Mouse (Mus musculus) hindbrain, embryonic 10.5 days (tissue): ENCODE measurements around the gene Bad. TPM values are rescaled to one million over a fixed set of nuclear protein-coding genes. Genes with fewer than 3 reads are reported as not detected.
"Not testable (repeated sequence)": the region's sequence is repeated elsewhere in the genome, so short reads cannot be mapped to it uniquely, and the experiment has no call there.

ENCODE experiments used
- DNase-seq: peaks from one replicate; pipeline ENCODE4 v3.0.0-alpha.2; 2017; ENCODE audit warnings: low spot score
- H3K27ac ChIP-seq: fragments of 300-500 bp; sonication (generic); 2 replicates; pipeline ENCODE4 v1.5.1; 2016; ENCODE audit warnings: mild to moderate bottlenecking, moderate library complexity
- H3K27me3 ChIP-seq: fragments of 300-500 bp; sonication (generic); 2 replicates; pipeline ENCODE4 v1.6.1; 2016; ENCODE audit warnings: mild to moderate bottlenecking; ENCODE audit not compliant: poor library complexity, insufficient read depth, severe bottlenecking
- H3K36me3 ChIP-seq: fragments of 300-500 bp; sonication (generic); 2 replicates; pipeline ENCODE4 v1.6.1; 2016; ENCODE audit warnings: mild to moderate bottlenecking, moderate library complexity
- H3K4me1 ChIP-seq: fragments of 300-500 bp; sonication (generic); replicated peaks from 2 replicates; pipeline ENCODE4 v1.6.1; 2016; ENCODE audit warnings: mild to moderate bottlenecking
- H3K4me3 ChIP-seq: fragments of 300-500 bp; sonication (generic); 2 replicates; pipeline ENCODE4 v1.5.1; 2016; ENCODE audit warnings: mild to moderate bottlenecking, moderate library complexity
- H3K9me3 ChIP-seq: fragments of 300-500 bp; sonication (generic); 2 replicates; pipeline ENCODE4 v1.6.1; 2016; ENCODE audit warnings: mild to moderate bottlenecking, moderate library complexity
- WGBS: fragments of 180-500 bp; shearing (Covaris S2); methylation state at CpG from one replicate; pipeline ENCODE4 v1.1.7; 2016; 5-methylcytosine and 5-hydroxymethylcytosine counted together
- polyA plus RNA-seq: library from polyadenylated mRNA; unstranded; fragments of >200 nt; fragmentation: Nextera tagmentation; extraction: Ambion mirVana; gene quantifications from 2 replicates; pipeline ENCODE4 v1.2.1, GENCODE M21; 2016

Gene Bad
- polyA plus RNA-seq, 1 experiment from 2014 or later: 75.5 TPM

DNA sequence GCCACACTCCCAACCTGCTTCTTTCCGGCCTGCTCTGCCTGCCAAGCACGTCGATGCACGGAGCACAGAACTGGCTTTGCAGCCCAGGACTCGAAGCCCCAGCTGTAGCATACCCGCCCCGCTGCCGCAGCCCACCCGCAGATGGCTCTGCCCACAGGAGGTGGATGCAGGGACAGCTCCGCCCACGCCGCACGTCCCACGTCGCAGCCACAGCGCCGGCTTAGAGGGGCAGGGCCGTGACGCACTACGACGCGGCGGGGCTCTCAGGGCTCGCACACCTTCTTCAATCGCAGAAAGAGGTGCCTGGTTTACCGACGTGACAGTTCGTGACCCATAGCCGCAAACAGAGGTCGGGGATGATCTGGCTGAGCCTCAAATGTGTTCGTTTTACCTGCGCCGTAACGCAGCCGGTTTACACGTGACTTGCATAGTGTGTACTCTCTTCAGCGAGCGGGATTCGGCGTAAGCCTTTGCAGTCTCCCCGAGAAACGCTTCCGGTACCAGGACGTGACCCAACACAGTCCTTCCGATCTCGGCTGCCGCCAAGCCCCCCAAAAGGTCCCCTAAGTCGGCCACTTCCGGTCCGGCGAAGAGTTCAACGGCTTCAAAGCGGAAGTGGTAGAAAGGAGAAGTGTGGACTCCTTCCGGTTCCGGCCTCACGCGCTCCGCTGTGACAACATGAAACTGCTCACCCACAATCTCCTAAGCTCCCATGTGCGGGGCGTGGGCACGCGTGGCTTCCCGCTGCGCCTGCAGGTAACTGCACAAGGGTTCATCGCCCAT, 32.0 kb upstream of the Bad start, which contains the start of the genes Trmt112 and Prdx5:
Gene Trmt112 (plus strand): TSS at position 192 of the 783 bp plus-strand sequence.
Gene Prdx5 (minus strand): TSS at position 600 of the 783 bp plus-strand sequence.
- Histone ChIP-seq H3K27ac (peak within 1 kb of the TSS; percentile 90), H3K4me1 (peaks cover 46% of the 10 kb centered on the region), H3K27me3 (no peaks in the 10 kb centered on the region), H3K36me3 (peaks cover 66% of the 10 kb centered on the region), H3K9me3 (no peaks in the 10 kb centered on the region), H3K4me3 (peak within 1 kb of the TSS; percentile 71)
- DNase-seq: peak; percentile 93
- WGBS: under 1% methylated on average over 65 of the region's 65 CpGs

DNA sequence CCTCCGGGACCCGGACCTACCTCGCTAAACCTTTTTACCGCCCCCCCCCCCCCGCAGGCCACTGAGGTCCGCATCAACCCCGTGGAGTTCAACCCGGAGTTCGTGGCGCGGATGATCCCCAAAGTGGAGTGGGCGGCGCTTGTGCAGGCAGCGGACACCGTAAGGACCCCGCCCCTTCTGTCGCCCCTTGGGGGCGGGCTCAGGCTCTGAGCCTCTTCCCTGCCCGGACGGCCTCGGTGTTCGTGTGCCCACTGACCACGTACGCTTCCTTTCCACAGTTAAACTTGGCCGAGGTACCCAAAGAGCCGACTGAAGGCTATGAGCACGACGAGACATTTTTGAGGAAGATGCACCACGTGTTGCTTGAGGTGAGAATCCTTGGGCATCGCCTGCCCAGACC, 31.4 kb upstream of the Bad start:
- H3K36me3 ChIP-seq: peaks cover 60% of the 10 kb centered on the region
- peak; percentile 52 for DNase-seq
- H3K4me3 ChIP-seq: peak overlapping the region; percentile 71
- peak overlapping the region; percentile 90 for H3K27ac ChIP-seq
- H3K9me3 ChIP-seq, H3K27me3 ChIP-seq: not testable (repeated sequence)
- H3K4me1 ChIP-seq: peaks cover 46% of the 10 kb centered on the region
- WGBS: under 1% methylated on average over 30 of the region's 30 CpGs

DNA sequence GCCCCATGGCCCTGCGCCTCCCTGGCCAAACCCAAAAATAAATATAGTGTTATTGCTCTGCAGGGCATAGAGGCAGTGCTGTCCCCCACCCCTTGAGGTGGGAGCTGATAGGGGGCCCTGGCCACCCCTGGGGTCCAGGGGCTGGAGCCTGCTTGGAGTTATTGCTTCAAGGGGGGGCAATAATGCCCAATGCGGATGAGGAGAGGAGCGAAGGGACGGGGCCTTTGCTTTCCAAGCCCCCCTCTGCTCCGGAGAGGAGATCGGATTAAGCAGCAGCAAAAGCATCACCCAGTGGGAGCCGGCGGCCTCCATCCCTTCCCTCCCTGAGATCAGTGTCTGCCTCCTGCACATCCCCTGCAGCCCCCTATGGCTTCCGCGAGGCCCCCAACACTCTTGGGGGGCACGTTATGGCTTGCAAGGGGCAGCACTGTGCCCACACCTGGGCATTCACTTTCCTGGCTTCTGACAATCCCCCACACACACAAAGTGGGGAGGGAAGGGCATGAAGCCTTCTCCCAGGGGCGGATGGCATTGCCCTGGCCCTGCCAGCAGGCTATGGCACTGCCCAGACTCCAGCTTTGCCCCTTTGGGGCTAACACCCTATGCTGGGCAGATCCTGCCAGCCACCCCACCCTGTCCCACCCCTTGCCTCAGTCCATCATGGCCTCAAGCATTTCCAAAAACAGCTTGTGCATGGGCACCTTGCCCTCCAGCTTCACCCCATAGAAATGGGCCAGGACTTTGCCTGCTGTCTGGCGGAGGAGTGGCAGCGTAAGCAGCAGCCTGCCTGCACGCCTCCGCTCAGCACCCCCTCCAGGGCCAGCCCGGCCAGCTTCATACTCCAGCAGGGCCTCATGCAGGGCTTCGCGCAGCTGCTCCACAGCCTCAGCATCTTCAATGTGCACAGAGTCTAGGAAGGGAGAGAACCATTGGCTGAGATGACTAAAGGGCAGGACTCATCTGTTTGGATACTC, 30.3 kb upstream of the Bad start:
- H3K4me3 ChIP-seq: peak overlapping the region; percentile 71
- no peaks in the 10 kb centered on the region for H3K9me3 ChIP-seq
- H3K4me1 ChIP-seq: peaks cover 46% of the 10 kb centered on the region
- H3K36me3 ChIP-seq: peaks cover 49% of the 10 kb centered on the region
- DNase-seq: no peak
- no peaks in the 10 kb centered on the region for H3K27me3 ChIP-seq
- no peak overlapping the region; the same call in 1 of the 2 replicates for H3K27ac ChIP-seq
- 87% methylated on average over 19 of the region's 19 CpGs for WGBS

DNA sequence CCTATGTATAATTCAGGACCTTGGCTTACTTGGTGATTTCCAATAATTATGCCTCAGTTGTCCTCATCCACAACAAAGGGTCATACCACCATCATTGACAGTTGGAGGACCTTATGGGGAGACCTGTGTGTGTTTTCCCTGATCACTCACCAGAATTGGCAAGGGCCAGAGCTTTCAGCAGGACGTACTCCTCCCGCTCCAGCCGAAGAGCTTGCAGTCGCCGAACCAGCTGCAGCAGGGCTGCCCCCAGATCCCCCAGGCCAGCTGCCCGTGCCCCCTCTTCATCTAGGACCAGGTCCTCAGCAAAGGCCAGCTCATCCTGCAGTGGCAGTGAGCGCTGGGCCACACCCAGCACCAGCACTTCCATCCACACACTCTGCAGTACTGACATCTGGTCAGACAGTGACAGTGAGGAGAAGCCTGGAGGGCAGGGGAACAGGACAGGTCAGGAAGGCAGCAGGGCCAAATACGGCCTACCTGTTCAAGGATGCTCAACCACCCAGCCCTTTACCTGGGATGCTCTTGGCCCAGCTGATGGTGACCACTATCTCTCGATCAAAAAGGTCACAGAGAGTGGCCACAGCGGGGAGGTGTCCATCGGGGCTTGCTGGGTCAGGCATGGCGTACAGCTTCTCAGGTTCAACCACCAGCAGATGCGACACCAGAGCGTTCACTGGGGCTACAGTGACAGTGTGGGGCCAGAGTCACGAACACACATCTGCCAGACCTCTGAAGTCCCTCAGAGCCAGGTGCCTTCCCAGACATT, 29.3 kb upstream of the Bad start:
- WGBS: 93% methylated on average over 15 of the region's 15 CpGs
- Histone ChIP-seq H3K36me3 (peaks cover 39% of the 10 kb centered on the region), H3K27ac (no peak overlapping the region), H3K27me3 (no peaks in the 10 kb centered on the region), H3K9me3 (no peaks in the 10 kb centered on the region), H3K4me3 (no peak overlapping the region), H3K4me1 (peaks cover 41% of the 10 kb centered on the region)
- DNase-seq: no peak

DNA sequence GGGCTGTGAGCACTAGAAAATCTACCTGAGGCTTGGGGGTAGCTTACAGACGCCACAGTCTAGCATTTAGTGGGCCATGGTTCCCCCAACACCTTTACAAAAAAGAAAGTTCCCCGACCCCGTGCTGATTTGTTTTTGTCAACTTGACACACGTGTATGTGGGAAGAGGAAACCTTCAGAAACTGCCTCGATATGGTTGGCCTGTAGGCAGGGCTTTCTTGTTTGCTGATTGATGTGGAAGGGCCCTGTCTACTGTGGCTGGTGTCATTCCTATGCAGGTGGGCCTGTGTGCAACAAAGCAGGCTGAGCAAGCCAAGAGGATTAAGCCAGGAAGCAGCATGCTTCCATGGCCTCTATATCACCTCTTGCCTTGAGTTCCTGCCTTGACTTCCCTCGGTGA, 28.6 kb upstream of the Bad start:
- H3K27ac ChIP-seq: no peak overlapping the region
- no peaks in the 10 kb centered on the region for H3K27me3 ChIP-seq
- H3K9me3 ChIP-seq: no peaks in the 10 kb centered on the region
- DNase-seq: no peak
- peaks cover 35% of the 10 kb centered on the region for H3K4me1 ChIP-seq
- no peak overlapping the region for H3K4me3 ChIP-seq
- peaks cover 38% of the 10 kb centered on the region for H3K36me3 ChIP-seq
- WGBS: 89% methylated on average over 6 of the region's 6 CpGs

DNA sequence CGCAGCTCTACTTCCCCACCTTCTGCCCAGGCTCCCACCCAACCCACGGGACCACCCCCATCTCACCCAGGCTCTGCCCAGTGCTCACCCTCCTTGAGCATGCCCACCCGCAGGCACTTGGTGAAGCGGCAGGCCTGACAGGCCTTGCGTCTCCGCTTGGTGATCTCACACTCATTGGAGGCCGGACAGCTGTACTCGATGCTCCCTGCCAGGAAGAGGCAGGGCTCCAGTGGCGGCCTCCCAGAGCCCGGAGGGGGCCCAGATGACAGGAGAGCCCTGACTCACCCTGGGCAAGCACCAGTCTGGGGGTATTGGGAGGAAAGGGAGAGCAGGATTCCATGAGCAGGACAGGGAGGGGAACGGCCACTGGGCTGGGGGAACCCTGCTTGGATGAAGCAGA, 27.7 kb upstream of the Bad start:
- peaks cover 25% of the 10 kb centered on the region for H3K4me1 ChIP-seq
- peaks cover 38% of the 10 kb centered on the region for H3K36me3 ChIP-seq
- no peak overlapping the region for H3K27ac ChIP-seq
- no peaks in the 10 kb centered on the region for H3K9me3 ChIP-seq
- 0 out of 2 replicates have a peak overlapping the region, but pooled peaks have one; percentile 1 for H3K4me3 ChIP-seq
- H3K27me3 ChIP-seq: no peaks in the 10 kb centered on the region
- no peak for DNase-seq
- 84% methylated on average over 11 of the region's 11 CpGs for WGBS

DNA sequence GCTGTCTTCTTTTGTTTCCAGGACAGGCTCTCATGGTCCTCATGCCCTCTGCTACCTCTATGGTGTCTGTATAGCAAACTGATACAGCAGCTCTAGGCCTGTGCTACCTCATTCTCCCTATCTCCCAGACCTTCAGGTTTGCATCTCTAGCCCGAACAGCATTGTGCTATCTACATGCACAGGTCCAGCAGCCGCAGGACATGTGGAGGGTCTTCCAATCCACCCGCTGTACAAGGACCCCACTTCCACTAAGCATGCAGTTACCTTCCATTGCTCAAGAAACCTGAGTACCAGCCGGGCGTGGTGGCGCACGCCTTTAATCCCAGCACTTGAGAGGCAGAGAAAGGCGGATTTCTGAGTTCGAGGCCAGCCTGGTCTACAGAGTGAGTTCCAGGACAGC, 27.1 kb upstream of the Bad start:
- Histone ChIP-seq H3K27me3 (no peaks in the 10 kb centered on the region), H3K27ac (no peak overlapping the region), H3K36me3 (peaks cover 38% of the 10 kb centered on the region), H3K4me3 (no peak overlapping the region), H3K4me1 (peaks cover 23% of the 10 kb centered on the region), H3K9me3 (no peaks in the 10 kb centered on the region)
- DNase-seq: no peak
- 92% methylated on average over 9 of the region's 9 CpGs for WGBS

DNA sequence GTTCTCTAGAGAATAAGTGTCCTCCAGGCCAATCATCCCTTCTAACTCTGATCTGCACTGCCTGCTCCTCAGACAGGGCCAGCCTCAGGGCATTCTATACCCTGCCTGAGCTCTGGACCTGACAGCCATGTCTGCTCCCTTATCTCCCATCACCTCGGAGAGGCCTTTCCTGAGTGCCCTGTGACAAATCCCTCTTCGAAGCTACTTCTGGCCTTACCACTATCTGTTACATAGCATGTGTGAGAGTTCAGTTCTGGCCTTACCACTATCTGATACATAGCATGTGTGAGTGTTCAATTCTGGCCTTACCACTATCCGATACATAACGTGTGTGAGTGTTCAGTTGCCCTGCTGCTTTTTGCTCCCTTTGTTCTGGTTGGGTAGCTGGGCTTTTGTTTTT, 26.4 kb upstream of the Bad start:
- no peak for DNase-seq
- peaks cover 30% of the 10 kb centered on the region for H3K4me1 ChIP-seq
- no peak overlapping the region for H3K27ac ChIP-seq
- peaks cover 38% of the 10 kb centered on the region for H3K36me3 ChIP-seq
- H3K4me3 ChIP-seq: no peak overlapping the region
- no peaks in the 10 kb centered on the region for H3K9me3 ChIP-seq
- WGBS: 92% methylated on average over 4 of the region's 4 CpGs
- no peaks in the 10 kb centered on the region for H3K27me3 ChIP-seq

DNA sequence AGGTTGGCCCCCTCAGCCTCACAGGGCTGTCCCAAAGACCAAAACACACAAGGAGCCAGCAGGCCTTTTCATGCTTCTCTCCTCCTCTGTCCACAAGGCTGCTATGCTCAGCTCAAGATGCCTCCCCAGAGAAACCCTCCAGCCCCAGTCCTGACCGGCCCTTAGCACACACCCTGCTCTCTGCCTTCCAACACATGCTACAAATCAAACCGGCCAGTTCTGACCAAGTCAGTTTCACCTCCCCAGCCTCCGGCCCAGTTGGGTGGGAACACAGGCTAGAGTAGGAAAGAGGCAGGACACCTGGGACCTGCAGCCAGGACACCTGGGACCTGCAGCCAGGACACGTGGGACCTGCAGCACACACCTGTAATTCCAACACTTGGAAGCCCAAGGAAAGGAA, 25.2 kb upstream of the Bad start:
- WGBS: 81% methylated on average over 4 of the region's 4 CpGs
- DNase-seq: no peak
- peaks cover 31% of the 10 kb centered on the region for H3K4me1 ChIP-seq

DNA sequence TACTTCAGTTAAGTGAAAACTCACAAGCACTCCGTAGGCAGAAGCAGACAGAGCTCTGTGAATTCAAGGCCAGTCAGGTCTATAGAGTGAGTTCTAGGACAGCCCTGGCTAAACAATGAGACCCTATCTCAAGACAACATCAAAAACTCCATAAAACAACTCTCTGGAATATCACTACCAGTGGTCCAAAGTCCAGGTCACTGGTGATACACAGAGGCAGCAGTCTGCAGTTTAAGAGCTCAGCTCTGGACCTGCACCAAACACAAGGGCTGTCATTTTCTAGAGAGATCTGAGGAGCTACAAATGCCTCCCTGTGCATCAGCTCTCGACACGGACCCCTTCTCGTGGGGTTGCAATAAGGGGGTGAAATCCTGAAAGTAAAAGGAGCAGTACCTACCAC, 23.3 kb upstream of the Bad start:
- WGBS: 95% methylated on average over 4 of the region's 4 CpGs
- H3K27ac ChIP-seq: no peak overlapping the region
- DNase-seq: no peak
- no peak overlapping the region for H3K4me3 ChIP-seq
- peaks cover 13% of the 10 kb centered on the region for H3K36me3 ChIP-seq
- no peaks in the 10 kb centered on the region for H3K9me3 ChIP-seq
- peaks cover 31% of the 10 kb centered on the region for H3K4me1 ChIP-seq
- peaks cover 13% of the 10 kb centered on the region for H3K27me3 ChIP-seq

More for the DNA sequence above, 25.2 kb upstream of the Bad start:
- Histone ChIP-seq H3K9me3 (no peaks in the 10 kb centered on the region), H3K27ac (no peak overlapping the region), H3K36me3 (peaks cover 31% of the 10 kb centered on the region), H3K4me3 (no peak overlapping the region), H3K27me3 (no peaks in the 10 kb centered on the region)

DNA sequence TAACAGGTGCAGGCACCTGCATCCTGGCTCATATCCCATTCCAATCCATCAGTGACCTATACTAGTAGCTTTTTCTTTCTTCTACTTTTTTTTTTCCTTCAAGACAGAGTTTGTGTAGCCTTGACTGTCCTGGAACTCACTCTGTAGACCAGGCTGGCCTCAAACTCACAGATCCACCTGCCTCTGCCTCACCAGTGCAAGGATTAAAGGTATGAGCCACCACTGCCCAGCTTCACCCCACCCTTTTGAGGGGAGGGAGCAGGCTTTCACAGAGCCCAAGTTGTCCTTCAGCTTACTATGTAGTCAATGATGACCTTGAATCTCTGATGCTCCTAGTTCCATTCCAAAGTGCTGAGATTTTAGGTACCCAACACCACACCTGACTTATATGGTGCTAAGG, 22.2 kb upstream of the Bad start:
- Histone ChIP-seq H3K9me3 (no peaks in the 10 kb centered on the region), H3K27ac (no peak overlapping the region), H3K36me3 (0 out of 2 replicates have a peak, but pooled peaks cover 2% of the 10 kb centered on the region), H3K27me3 (peaks cover 24% of the 10 kb centered on the region), H3K4me1 (peaks cover 27% of the 10 kb centered on the region), H3K4me3 (no peak overlapping the region)
- no peak for DNase-seq
